In the genomic region with DNA sequence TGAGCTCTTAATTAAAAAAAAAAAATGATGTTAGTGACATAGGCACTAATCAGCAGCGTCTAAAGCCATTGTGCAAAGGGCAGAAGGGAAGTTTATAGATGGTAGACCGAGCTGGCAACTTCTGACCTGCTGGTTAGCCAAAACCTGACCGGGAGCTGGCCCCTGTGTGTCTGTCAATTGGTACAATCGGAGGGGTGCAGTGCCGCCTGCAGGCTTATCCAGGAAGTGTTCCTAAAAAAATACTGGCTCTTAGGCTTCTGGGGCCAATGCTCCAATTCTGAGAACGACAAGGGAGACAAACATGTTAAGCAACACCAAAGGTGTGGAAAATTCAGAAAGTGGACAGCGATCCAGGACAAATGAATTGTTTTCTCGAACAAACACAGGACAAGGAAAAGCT, we compare ENCODE assay signal across 8 mouse cellular contexts. TPM values are rescaled to one million over a fixed set of nuclear protein-coding genes. Genes with fewer than 3 reads are reported as not detected.
DNase-seq lines count a peak whose midpoint lies in the region; ATAC-seq and TF ChIP-seq lines count a peak whose summit lies in the region.

No protein-coding gene starts in this region.

- H3K36me3 ChIP-seq in liver, embryonic 11.5 days (ENCODE audit: control insufficient read depth, insufficient read depth, low read length): no peaks in the 10 kb centered on the region
- H3K36me3 ChIP-seq in embryonic facial prominence, embryonic 10.5 days (replicated peaks): no peaks in the 10 kb centered on the region
- H3K36me3 ChIP-seq in small intestine, adult 2 months (ENCODE audit: control insufficient read depth, insufficient read depth, low read length): no peaks in the 10 kb centered on the region

- H3K27ac ChIP-seq in liver, embryonic 11.5 days (ENCODE audit: low read depth, low read length): no peak overlapping the region
- no peak overlapping the region for H3K27ac ChIP-seq in embryonic facial prominence, embryonic 10.5 days (replicated peaks)
- no peak overlapping the region for H3K27ac ChIP-seq in small intestine, adult 2 months (ENCODE audit: insufficient read depth, low read depth, low read length)

- 26% methylated on average over 8 of the region's 8 CpGs for WGBS in liver, embryonic 11.5 days
- 30% methylated on average over 8 of the region's 8 CpGs for WGBS in embryonic facial prominence, embryonic 10.5 days
- 22% methylated on average over 8 of the region's 8 CpGs for WGBS in small intestine, adult 2 months

- H3K27me3 ChIP-seq in liver, embryonic 11.5 days (replicated peaks; ENCODE audit: control insufficient read depth, insufficient read depth, low read length): no peaks in the 10 kb centered on the region; the same call in 1 of the 2 replicates
- no peaks in the 10 kb centered on the region for H3K27me3 ChIP-seq in embryonic facial prominence, embryonic 10.5 days (replicated peaks; ENCODE audit: low read depth, poor library complexity, severe bottlenecking)
- H3K27me3 ChIP-seq in small intestine, adult 2 months (ENCODE audit: control insufficient read depth, insufficient read depth, low read length): no peaks in the 10 kb centered on the region

- ATAC-seq in liver, embryonic 11.5 days (replicated peaks; ENCODE audit: low FRiP score): no peak

- TF ChIP-seq POLR2A in small intestine, adult 2 months (IDR thresholded peaks at IDR 0.05; ENCODE audit: low read depth, low read length): no peak

- peak; percentile 51 for DNase-seq in adrenal gland, postnatal 10 days
- no peak for DNase-seq in adrenal gland, adult 8-10 months
- DNase-seq in liver: peak; percentile 29
- DNase-seq in liver, embryonic 11.5 days (ENCODE audit: low spot score): no peak
- DNase-seq in embryonic facial prominence, embryonic 10.5 days (ENCODE audit: low spot score): peak; percentile 52
- DNase-seq in frontal cortex, postnatal 36 days (ENCODE audit: low spot score in 2 of 2): no peak
- DNase-seq in layer of hippocampus, adult 18-20 months (ENCODE audit: low spot score in 2 of 2): no peak

- H3K4me2 ChIP-seq in liver, embryonic 11.5 days: no peak overlapping the region

- H3K9ac ChIP-seq in liver, embryonic 11.5 days (ENCODE audit: low read depth, low read length): no peak overlapping the region

- H3K4me3 ChIP-seq in liver, embryonic 11.5 days (ENCODE audit: low read depth, low read length): no peak overlapping the region
- H3K4me3 ChIP-seq in embryonic facial prominence, embryonic 10.5 days: no peak overlapping the region
- H3K4me3 ChIP-seq in small intestine, adult 2 months (ENCODE audit: low read depth, low read length): no peak overlapping the region

- peak; percentile 48; the same call in 1 of the 2 replicates for TF ChIP-seq CTCF in small intestine, adult 2 months (IDR thresholded peaks at IDR 0.05; ENCODE audit: extremely low read depth, insufficient read length, insufficient replicate concordance, low read depth, low read length)

- H3K9me3 ChIP-seq in liver, embryonic 11.5 days (ENCODE audit: control insufficient read depth, low read length): no peaks in the 10 kb centered on the region
- H3K9me3 ChIP-seq in embryonic facial prominence, embryonic 10.5 days: no peaks in the 10 kb centered on the region

- H3K4me1 ChIP-seq in liver, embryonic 11.5 days (replicated peaks; ENCODE audit: control insufficient read depth, insufficient read depth, low read length): no peaks in the 10 kb centered on the region; the same call in 1 of the 2 replicates
- 0 out of 2 replicates have a peak, but pooled peaks cover 3% of the 10 kb centered on the region for H3K4me1 ChIP-seq in embryonic facial prominence, embryonic 10.5 days
- H3K4me1 ChIP-seq in small intestine, adult 2 months (ENCODE audit: control insufficient read depth, insufficient read depth, insufficient read length, low read length): no peaks in the 10 kb centered on the region

RNA-seq across cellular contexts. Expression of a gene that starts 24.7 kb away (rescaled TPM):
- total RNA-seq in adrenal gland, postnatal 10 days (2021): 1 to 10 TPM in 1 of 2 experiments, under 1 TPM in 1; 0.69 to 3.2 TPM
- total RNA-seq in adrenal gland, adult 8-10 months (2022): 1 to 10 TPM in 3 of 4 experiments, under 1 TPM in 1; 0.75 to 3.0 (median 2.3) TPM
- polyA plus RNA-seq in liver, embryonic 11.5 days (2014; fragmentation: Nextera tagmentation; extraction: Ambion mirVana): 1.4 and 2.1 TPM in 2 replicates
- 1.5 TPM in 2 replicates for polyA plus RNA-seq in embryonic facial prominence, embryonic 10.5 days (2016; fragmentation: Nextera tagmentation; extraction: Ambion mirVana)
- polyA plus RNA-seq in small intestine, adult 2 months (2012; rRNA removed): 0.77 and 5.5 TPM in 2 replicates
- total RNA-seq in layer of hippocampus, adult 18-20 months (2021): 1 to 10 TPM; 1.2 to 1.7 TPM

Comparison
In these comparisons a context has a peak if more than half of its experiments do, and no peak if none do; other contexts are left out.
1. DNase-seq: peak in adrenal gland, postnatal 10 days (single experiment), liver (single experiment) and embryonic facial prominence, embryonic 10.5 days (single experiment); none in adrenal gland, adult 8-10 months (single experiment), liver, embryonic 11.5 days (single experiment), frontal cortex, postnatal 36 days (0 of 2) and layer of hippocampus, adult 18-20 months (0 of 2).